Comparison of ENCODE assay signal across 9 mouse cellular contexts in genomic region chr5:36069503-36070360, GRCm38 (mm10).
A peak's percentile ranks its signal among the peaks of the same experiment; 100 is the strongest.
DNase-seq lines count a peak whose midpoint lies in the region; ATAC-seq and TF ChIP-seq lines count a peak whose summit lies in the region.
"Had no signal": no experiment of that assay in that cellular context is flagged by ENCODE, and none has a peak within 500 bp of the region (broad histone marks: within the 10 kb centered on the region; RNA-seq: fewer than 3 reads in every experiment).

No protein-coding gene starts in this region.

- peaks cover 43% of the 10 kb centered on the region for H3K27me3 ChIP-seq in kidney, embryonic 15.5 days
- no peaks in the 10 kb centered on the region for H3K27me3 ChIP-seq in heart, embryonic 13.5 days (replicated peaks)
- H3K27me3 ChIP-seq in lung, embryonic 14.5 days (ENCODE audit: insufficient read depth, low read length) = no peaks in the 10 kb centered on the region

- DNase-seq in kidney, postnatal 10 days = no peak
- peak; percentile 72 for DNase-seq in adrenal gland, adult 8-10 months
- peak; percentile 73 for DNase-seq in lung, embryonic 14.5 days
- peak; percentile 53 for DNase-seq in testis, postnatal 14 days (ENCODE audit: low spot score)
- no peak for DNase-seq in cerebellum, adult 8-10 months
- DNase-seq in B cell, adult 2 months = no peak

- H3K4me1 ChIP-seq in kidney, embryonic 15.5 days = peaks cover 26% of the 10 kb centered on the region
- peaks cover 49% of the 10 kb centered on the region for H3K4me1 ChIP-seq in heart, embryonic 13.5 days
- peaks cover 6% of the 10 kb centered on the region; the same call in 1 of the 2 replicates for H3K4me1 ChIP-seq in lung, embryonic 14.5 days (ENCODE audit: insufficient read depth)

- no peak for TF ChIP-seq CTCF in lung, embryonic 14.5 days (IDR thresholded peaks at IDR 0.05; ENCODE audit: low read depth)

- no peak overlapping the region for H3K9ac ChIP-seq in kidney, embryonic 15.5 days
- peak overlapping the region; percentile 3; the same call in 1 of the 2 replicates for H3K9ac ChIP-seq in heart, embryonic 13.5 days
- H3K9ac ChIP-seq in lung, embryonic 14.5 days = no peak overlapping the region

- H3K4me2 ChIP-seq in kidney, embryonic 15.5 days = no peak overlapping the region
- H3K4me2 ChIP-seq in heart, embryonic 13.5 days = no peak overlapping the region
- no peak overlapping the region for H3K4me2 ChIP-seq in lung, embryonic 14.5 days

- peak; percentile 55; the same call in 1 of the 2 replicates for ATAC-seq in kidney, embryonic 15.5 days (replicated peaks; ENCODE audit: low FRiP score)
- ATAC-seq in heart, embryonic 13.5 days (ENCODE audit: extremely low read depth, insufficient number of reproducible peaks, low FRiP score, low TSS enrichment) = 0 out of 2 replicates have a peak, but pooled peaks have one; percentile 8
- peak; percentile 84 for ATAC-seq in lung, embryonic 14.5 days (ENCODE audit: insufficient read depth)

- WGBS in kidney, embryonic 15.5 days = 65% methylated on average over 6 of the region's 6 CpGs
- 27% methylated on average over 6 of the region's 6 CpGs for WGBS in heart, embryonic 13.5 days
- 34% methylated on average over 6 of the region's 6 CpGs for WGBS in lung, embryonic 14.5 days

- peak overlapping the region; percentile 63; the same call in 1 of the 2 replicates for H3K27ac ChIP-seq in kidney, embryonic 15.5 days
- H3K27ac ChIP-seq in heart, embryonic 13.5 days (replicated peaks) = peak overlapping the region; percentile 65
- H3K27ac ChIP-seq in lung, embryonic 14.5 days (ENCODE audit: low read depth) = peak overlapping the region; percentile 67; the same call in 1 of the 2 replicates

- no peaks in the 10 kb centered on the region for H3K9me3 ChIP-seq in kidney, embryonic 15.5 days (replicated peaks)
- H3K9me3 ChIP-seq in heart, embryonic 13.5 days = no peaks in the 10 kb centered on the region
- no peaks in the 10 kb centered on the region for H3K9me3 ChIP-seq in lung, embryonic 14.5 days (ENCODE audit: low read depth, low read length)
- H3K9me3 ChIP-seq: megakaryocyte, embryonic 14.5 days had no signal

- H3K4me3 ChIP-seq in kidney, embryonic 15.5 days (replicated peaks) = no peak overlapping the region
- no peak overlapping the region for H3K4me3 ChIP-seq in heart, embryonic 13.5 days
- H3K4me3 ChIP-seq in lung, embryonic 14.5 days (ENCODE audit: low read depth, low read length) = no peak overlapping the region

- H3K36me3 ChIP-seq in kidney, embryonic 15.5 days = no peaks in the 10 kb centered on the region
- H3K36me3 ChIP-seq in heart, embryonic 13.5 days = peaks cover 5% of the 10 kb centered on the region; the same call in 1 of the 2 replicates
- H3K36me3 ChIP-seq in lung, embryonic 14.5 days (ENCODE audit: insufficient read depth) = no peaks in the 10 kb centered on the region

Comparison
In these comparisons a context has a peak if more than half of its experiments do, and no peak if none do; other contexts are left out.
1. ATAC-seq: peak in every context shown above with its lines; median percentile 84 in lung, embryonic 14.5 days; 55 in kidney, embryonic 15.5 days; 8 in heart, embryonic 13.5 days.
2. DNase-seq: peak in adrenal gland, adult 8-10 months (single experiment), lung, embryonic 14.5 days (single experiment) and testis, postnatal 14 days (single experiment); none in kidney, postnatal 10 days (single experiment), cerebellum, adult 8-10 months (single experiment) and B cell, adult 2 months (0 of 2).
3. Peak in every context shown above with its lines, with median percentiles within 50 percentile points of each other: H3K27ac ChIP-seq.